Mouse (Mus musculus): Measurements from ENCODE around the gene Ppan. TPM values are rescaled to one million over a fixed set of nuclear protein-coding genes. Genes with fewer than 3 reads are reported as not detected.

Ppan gene
- polyA plus RNA-seq, 1 experiment from 2014 or later, result 83.0 TPM

GRCm38 (mm10) chr9:20878041-20878709 lies 9.8 kb upstream of the Ppan start:
- DNase-seq (ENCODE audit: low spot score), result peak; percentile 100

DNA sequence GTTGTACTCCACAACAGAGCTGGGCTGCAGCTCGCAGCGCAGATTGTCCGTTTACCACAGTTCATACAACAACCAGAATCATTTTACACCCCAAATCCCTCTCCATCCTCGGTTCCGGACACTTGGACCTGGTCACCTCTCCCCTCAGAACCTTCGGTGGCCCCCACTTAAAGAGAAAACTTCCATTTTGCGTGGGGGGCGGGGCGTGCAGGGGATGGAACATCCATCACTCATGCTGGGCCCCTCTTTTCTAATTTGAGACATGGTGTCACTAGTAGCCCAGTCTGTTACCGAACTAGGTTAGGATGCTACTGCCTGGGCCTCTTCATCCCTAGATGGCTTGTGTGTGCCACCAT lies 9.3 kb upstream of the Ppan start:
- no peak for DNase-seq (ENCODE audit: low spot score)

DNA sequence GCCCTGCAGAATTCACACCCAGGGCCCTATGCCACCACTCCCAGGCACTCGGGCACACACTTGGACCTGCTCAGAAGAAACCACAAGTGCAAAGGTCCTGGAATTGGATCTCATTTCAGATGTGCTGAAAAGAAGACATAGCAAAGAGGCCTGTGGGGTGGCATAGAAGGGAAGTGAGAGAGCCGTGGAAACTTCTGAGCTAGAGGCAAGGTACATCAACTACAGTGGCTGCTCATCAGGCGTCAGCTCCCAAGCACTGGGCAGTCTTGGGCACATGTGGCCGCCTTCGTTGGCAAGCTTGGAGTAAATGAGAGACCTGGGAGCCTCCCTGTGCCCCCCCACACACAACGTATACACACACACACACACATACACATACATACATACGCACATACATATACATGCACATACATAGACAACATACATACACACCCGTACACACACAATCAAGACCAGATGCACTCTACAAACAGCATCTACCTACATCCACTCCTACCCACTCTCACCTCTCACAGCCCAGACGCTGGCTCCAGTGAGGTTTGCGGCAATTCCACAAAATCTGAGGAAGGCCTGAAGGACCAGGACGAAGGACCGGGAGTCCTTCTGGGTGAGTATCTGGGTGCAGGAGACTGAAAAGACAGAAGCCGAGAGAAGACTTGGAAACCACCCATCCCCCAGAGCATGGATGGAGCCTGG lies 8.7 kb upstream of the Ppan start, which contains the start of gene Angptl6:
Angptl6 (minus strand) TSS at position 631 of the 696 bp plus-strand sequence.
- no peak for DNase-seq (ENCODE audit: low spot score)

- DNase-seq (ENCODE audit: low spot score), result no peak
These were observed 1.4 kb upstream of the Ppan start for GRCm38 (mm10) chr9:20886563-20886962.

- no peak for DNase-seq (ENCODE audit: low spot score)
These were observed 784 bp upstream of the Ppan start for GRCm38 (mm10) chr9:20887191-20887590.

DNA sequence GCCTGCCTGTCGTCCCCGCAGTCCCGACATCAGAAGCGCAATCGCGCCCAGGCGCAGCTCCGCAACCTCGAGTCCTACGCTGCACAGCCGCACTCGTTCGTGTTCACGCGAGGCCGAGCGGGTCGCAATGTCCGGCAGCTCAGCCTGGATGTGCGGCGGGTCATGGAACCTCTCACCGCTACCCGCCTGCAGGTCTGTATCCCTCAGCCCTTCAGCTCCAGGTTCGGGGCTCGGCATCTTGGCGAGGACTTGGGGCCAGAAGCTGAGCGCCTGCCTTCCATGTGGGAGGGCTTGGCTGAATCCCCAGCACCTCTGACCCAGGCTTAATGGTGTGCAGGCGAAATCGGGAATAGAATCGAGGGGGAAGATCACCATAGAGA lies 401 bp downstream of the Ppan start:
- DNase-seq (ENCODE audit: low spot score), result no peak

GRCm38 (mm10) chr9:20889185-20890141 lies 1.5 kb downstream of the Ppan start:
- DNase-seq (ENCODE audit: low spot score), result no peak

DNA sequence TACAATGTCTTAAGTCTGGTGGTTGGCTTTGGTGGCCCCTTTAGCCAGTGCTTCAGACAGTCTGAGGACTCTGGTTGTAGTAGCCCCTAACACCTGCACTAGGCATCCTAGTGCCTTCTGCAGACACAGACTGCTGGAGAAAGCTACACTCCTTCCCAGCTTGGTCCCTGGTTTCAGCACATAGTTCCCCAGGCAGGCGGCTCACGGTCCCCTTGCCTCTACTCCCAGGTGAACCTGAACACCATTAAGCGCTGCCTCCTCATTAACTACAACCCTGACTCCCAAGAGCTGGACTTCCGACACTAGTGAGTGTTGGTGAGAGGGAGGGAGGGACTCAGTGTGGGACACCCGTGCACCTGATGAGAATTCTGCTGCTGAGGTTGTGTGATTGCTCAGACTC lies 2.4 kb downstream of the Ppan start:
- DNase-seq (ENCODE audit: low spot score), result no peak

DNA sequence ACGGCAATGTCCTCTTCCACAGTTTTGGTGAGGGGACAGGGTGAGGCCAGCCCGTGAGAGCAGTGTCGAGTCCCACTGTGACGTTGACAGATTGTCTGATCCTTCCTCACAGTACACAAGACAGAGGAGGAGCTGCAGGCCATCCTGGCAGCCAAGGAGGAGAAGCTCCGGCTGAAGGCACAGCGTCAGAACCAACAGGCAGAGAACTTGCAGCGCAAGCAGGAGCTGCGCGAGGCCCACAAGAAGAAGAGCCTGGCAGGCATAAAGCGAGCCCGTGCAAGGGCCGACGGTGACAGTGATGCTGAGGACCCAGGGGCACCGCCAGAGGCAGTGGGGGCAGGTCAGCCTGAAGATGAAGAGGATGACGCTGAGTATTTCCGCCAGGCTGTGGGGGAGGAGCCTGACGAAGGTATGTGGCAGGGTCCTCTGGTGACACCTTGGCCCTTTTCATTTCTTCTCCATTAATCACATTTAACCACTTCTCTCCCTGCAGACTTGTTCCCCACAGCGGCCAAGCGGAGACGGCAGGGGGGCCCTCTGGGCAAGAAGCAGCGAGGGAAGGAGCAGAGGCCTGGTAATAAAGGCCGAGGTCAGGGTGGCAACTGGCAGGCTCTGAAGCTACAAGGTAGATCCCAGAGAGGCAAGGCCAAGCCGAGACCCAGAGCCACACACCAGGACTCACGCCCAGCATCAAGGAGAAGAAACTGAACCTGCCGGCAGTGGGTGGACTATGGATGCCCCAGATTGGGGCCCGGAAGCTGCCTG lies 3.5 kb downstream of the Ppan start:
- no peak for DNase-seq (ENCODE audit: low spot score)

GRCm38 (mm10) chr9:20892104-20892653 lies 4.2 kb downstream of the Ppan start:
- DNase-seq (ENCODE audit: low spot score), result no peak

GRCm38 (mm10) chr9:20893069-20893468 lies 5.1 kb downstream of the Ppan start:
- DNase-seq (ENCODE audit: low spot score), result no peak

DNA sequence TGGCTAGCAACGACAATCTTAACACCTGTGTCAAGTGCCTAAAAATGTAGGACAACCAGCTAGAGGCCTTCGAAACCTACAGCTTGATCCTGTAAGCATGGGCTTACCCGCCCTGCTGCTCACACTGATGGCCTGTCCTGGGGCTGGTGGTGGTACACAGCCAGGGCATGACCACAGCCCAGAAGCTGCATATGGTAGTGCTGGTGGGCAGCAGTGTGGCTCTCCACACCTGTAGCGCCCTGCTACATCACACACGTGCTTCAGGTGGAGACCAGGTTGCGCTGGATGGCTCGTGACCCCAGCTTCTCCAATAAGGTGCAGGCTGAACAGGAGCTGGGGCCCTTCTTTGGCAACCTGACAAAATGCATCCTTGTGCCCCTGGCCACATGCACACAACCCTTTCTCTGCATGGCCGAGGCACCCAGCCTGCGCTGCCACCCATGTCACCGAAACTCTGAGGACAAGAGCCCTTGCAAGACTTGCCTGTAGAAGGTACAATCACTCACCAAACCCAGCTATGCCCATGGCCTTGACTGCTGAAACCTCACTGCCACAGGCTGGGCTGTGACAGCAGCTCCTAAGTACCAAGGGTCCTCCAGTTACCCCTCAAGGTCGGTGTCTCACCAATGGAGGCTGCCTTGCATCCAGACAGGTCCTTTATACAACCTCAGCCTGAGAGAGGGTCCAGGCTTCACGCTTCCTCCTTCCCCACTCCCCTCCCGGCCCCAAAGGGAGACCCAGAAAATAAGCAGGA lies 5.8 kb downstream of the Ppan start:
- no peak for DNase-seq (ENCODE audit: low spot score)

DNA sequence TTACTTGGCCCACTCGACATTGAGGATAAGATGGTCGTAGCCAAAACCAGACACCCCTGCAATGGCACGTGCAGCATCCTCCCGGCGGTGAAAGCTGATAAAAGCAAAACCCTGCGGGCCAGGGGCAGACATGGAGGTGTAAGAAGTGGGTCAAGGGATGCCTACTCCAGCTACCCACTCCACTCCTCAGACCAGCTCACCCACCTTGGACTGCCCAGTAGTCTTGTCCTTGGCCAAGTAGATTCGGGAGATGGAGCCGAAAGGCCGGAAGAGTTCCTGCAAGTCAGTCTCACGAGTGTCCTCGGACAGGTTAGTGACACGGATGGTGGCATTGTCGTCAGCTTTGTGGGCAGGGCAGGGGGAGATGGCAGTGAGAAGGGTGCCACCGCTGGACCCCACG lies 6.7 kb downstream of the Ppan start:
- DNase-seq (ENCODE audit: low spot score), result no peak

GRCm38 (mm10) chr9:20895382-20895781 lies 7.4 kb downstream of the Ppan start:
- DNase-seq (ENCODE audit: low spot score), result no peak

- DNase-seq (ENCODE audit: low spot score), result no peak
These were observed 9.9 kb downstream of the Ppan start for GRCm38 (mm10) chr9:20897736-20898510.

DNA sequence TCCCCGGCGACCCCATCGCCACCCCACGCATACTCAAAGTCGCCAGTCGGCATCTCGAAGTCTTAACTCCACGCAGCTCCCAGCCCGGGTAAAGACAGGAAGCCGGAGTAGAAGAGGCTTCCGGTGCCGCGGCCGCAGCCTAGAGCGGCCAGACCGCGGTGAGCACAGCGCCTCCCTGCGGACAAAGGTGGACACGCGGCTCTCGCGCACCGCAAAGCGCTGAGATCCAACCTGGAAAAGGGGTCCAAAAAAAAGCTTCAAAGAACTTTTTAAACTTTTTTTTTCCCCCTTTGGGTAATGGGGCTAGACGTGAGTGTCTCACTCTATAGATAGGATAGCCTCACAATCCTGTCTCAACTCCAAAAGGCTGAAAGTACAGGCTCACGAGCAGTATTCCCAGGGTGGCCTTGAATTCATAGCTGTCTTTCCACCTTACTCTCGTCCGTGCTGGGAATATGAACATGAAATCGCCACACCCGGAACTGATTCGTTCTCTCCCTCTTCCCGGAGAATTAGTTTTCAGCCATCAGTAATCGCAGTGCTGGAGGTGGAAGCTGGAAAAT lies 10.6 kb downstream of the Ppan start, which contains the start of gene Eif3g:
Eif3g (minus strand) TSS at position 113 of the 563 bp plus-strand sequence.
- peak; percentile 90 for DNase-seq (ENCODE audit: low spot score)

GRCm38 (mm10) chr9:20901466-20902173 lies 13.6 kb downstream of the Ppan start:
- peak; percentile 81 for DNase-seq (ENCODE audit: low spot score)

- DNase-seq (ENCODE audit: low spot score), result no peak
These were observed 14.2 kb downstream of the Ppan start for GRCm38 (mm10) chr9:20902174-20902491.

All from thymus, postnatal 0 days (tissue).